Mouse (Mus musculus): ENCODE results near the gene L3mbtl3. TPM values are rescaled to one million over a fixed set of nuclear protein-coding genes. Genes with fewer than 3 reads are reported as not detected.
A peak's percentile ranks its signal among the peaks of the same experiment; 100 is the strongest.

L3mbtl3 gene
- polyA plus RNA-seq, 1 experiment from 2014 or later, result 18.0 TPM

- Histone ChIP-seq H3K4me3 (ENCODE audit: low read depth, low read length) (no peak overlapping the region), H3K4me1 (ENCODE audit: control insufficient read depth, insufficient read depth, low read length) (peaks cover 4% of the 10 kb centered on the region), H3K36me3 (ENCODE audit: control insufficient read depth, insufficient read depth, low read length) (peaks cover 39% of the 10 kb centered on the region), H3K27ac (ENCODE audit: low read depth, low read length) (no peak overlapping the region), H3K4me2 (ENCODE audit: low read length) (no peak overlapping the region), H3K9me3 (replicated peaks; ENCODE audit: control insufficient read depth, low read length) (no peaks in the 10 kb centered on the region), H3K9ac (ENCODE audit: low read length) (no peak overlapping the region), H3K27me3 (replicated peaks; ENCODE audit: control insufficient read depth, insufficient read depth, low read length) (no peaks in the 10 kb centered on the region)
- ATAC-seq, result peak; percentile 91
- DNase-seq (ENCODE audit: low spot score), result peak; percentile 72
- WGBS, result 11% methylated on average over 17 of the region's 17 CpGs
Measured at GRCm38 (mm10) chr10:26327691-26328542, 47.9 kb downstream of the L3mbtl3 start.

- no peak overlapping the region for H3K9ac ChIP-seq (ENCODE audit: low read length)
- H3K36me3 ChIP-seq (ENCODE audit: control insufficient read depth, insufficient read depth, low read length), result peaks cover 40% of the 10 kb centered on the region
- no peaks in the 10 kb centered on the region for H3K27me3 ChIP-seq (replicated peaks; ENCODE audit: control insufficient read depth, insufficient read depth, low read length)
- peak; percentile 38; the same call in 1 of the 2 replicates for ATAC-seq
- no peak overlapping the region for H3K27ac ChIP-seq (ENCODE audit: low read depth, low read length)
- no peak for DNase-seq (ENCODE audit: low spot score)
- H3K4me1 ChIP-seq (ENCODE audit: control insufficient read depth, insufficient read depth, low read length), result peaks cover 4% of the 10 kb centered on the region
- 46% methylated on average over 5 of the region's 5 CpGs for WGBS
- H3K4me3 ChIP-seq (ENCODE audit: low read depth, low read length), result no peak overlapping the region
- H3K4me2 ChIP-seq (ENCODE audit: low read length), result no peak overlapping the region
- no peaks in the 10 kb centered on the region for H3K9me3 ChIP-seq (replicated peaks; ENCODE audit: control insufficient read depth, low read length)
Measured at GRCm38 (mm10) chr10:26327291-26327690, 48.5 kb downstream of the L3mbtl3 start.

GRCm38 (mm10) chr10:26325320-26325719, 50.5 kb downstream of the L3mbtl3 start:
- no peak for ATAC-seq
- H3K36me3 ChIP-seq (ENCODE audit: control insufficient read depth, insufficient read depth, low read length), result peaks cover 35% of the 10 kb centered on the region; the same call in 1 of the 2 replicates
- peaks cover 4% of the 10 kb centered on the region for H3K4me1 ChIP-seq (ENCODE audit: control insufficient read depth, insufficient read depth, low read length)
- H3K4me2 ChIP-seq (ENCODE audit: low read length), result no peak overlapping the region
- 91% methylated on average over 2 of the region's 2 CpGs for WGBS
- H3K27me3 ChIP-seq (replicated peaks; ENCODE audit: control insufficient read depth, insufficient read depth, low read length), result no peaks in the 10 kb centered on the region
- H3K9me3 ChIP-seq (replicated peaks; ENCODE audit: control insufficient read depth, low read length), result no peaks in the 10 kb centered on the region
- DNase-seq (ENCODE audit: low spot score), result no peak
- no peak overlapping the region for H3K9ac ChIP-seq (ENCODE audit: low read length)
- H3K27ac ChIP-seq (ENCODE audit: low read depth, low read length), result no peak overlapping the region
- no peak overlapping the region for H3K4me3 ChIP-seq (ENCODE audit: low read depth, low read length)

- no peak overlapping the region for H3K4me2 ChIP-seq (ENCODE audit: low read length)
- no peak for ATAC-seq
- WGBS, result 83% methylated on average over 7 of the region's 7 CpGs
- H3K27me3 ChIP-seq (replicated peaks; ENCODE audit: control insufficient read depth, insufficient read depth, low read length), result no peaks in the 10 kb centered on the region
- DNase-seq (ENCODE audit: low spot score), result no peak
- no peak overlapping the region for H3K9ac ChIP-seq (ENCODE audit: low read length)
- H3K4me3 ChIP-seq (ENCODE audit: low read depth, low read length), result no peak overlapping the region
- H3K27ac ChIP-seq (ENCODE audit: low read depth, low read length), result no peak overlapping the region
- H3K36me3 ChIP-seq (ENCODE audit: control insufficient read depth, insufficient read depth, low read length), result peaks cover 45% of the 10 kb centered on the region; the same call in 1 of the 2 replicates
- no peaks in the 10 kb centered on the region for H3K9me3 ChIP-seq (replicated peaks; ENCODE audit: control insufficient read depth, low read length)
- H3K4me1 ChIP-seq (ENCODE audit: control insufficient read depth, insufficient read depth, low read length), result no peaks in the 10 kb centered on the region; the same call in 1 of the 2 replicates
Measured at GRCm38 (mm10) chr10:26322344-26323051, 53.3 kb downstream of the L3mbtl3 start.

GRCm38 (mm10) chr10:26320679-26321078, 55.1 kb downstream of the L3mbtl3 start:
- no peaks in the 10 kb centered on the region for H3K27me3 ChIP-seq (replicated peaks; ENCODE audit: control insufficient read depth, insufficient read depth, low read length)
- no peaks in the 10 kb centered on the region for H3K9me3 ChIP-seq (replicated peaks; ENCODE audit: control insufficient read depth, low read length)
- DNase-seq (ENCODE audit: low spot score), result no peak
- no peak for ATAC-seq
- 87% methylated on average over 4 of the region's 4 CpGs for WGBS
- H3K4me3 ChIP-seq (ENCODE audit: low read depth, low read length), result no peak overlapping the region
- no peak overlapping the region for H3K9ac ChIP-seq (ENCODE audit: low read length)
- H3K4me1 ChIP-seq (ENCODE audit: control insufficient read depth, insufficient read depth, low read length), result no peaks in the 10 kb centered on the region
- H3K4me2 ChIP-seq (ENCODE audit: low read length), result no peak overlapping the region
- no peak overlapping the region for H3K27ac ChIP-seq (ENCODE audit: low read depth, low read length)
- peaks cover 44% of the 10 kb centered on the region; the same call in 1 of the 2 replicates for H3K36me3 ChIP-seq (ENCODE audit: control insufficient read depth, insufficient read depth, low read length)

- DNase-seq (ENCODE audit: low spot score) (peak; percentile 8), ATAC-seq (no peak)
- Histone ChIP-seq H3K9ac (ENCODE audit: low read length) (no peak overlapping the region), H3K9me3 (replicated peaks; ENCODE audit: control insufficient read depth, low read length) (no peaks in the 10 kb centered on the region), H3K4me1 (ENCODE audit: control insufficient read depth, insufficient read depth, low read length) (no peaks in the 10 kb centered on the region), H3K27ac (ENCODE audit: low read depth, low read length) (no peak overlapping the region), H3K4me3 (ENCODE audit: low read depth, low read length) (no peak overlapping the region), H3K4me2 (ENCODE audit: low read length) (no peak overlapping the region), H3K27me3 (replicated peaks; ENCODE audit: control insufficient read depth, insufficient read depth, low read length) (no peaks in the 10 kb centered on the region), H3K36me3 (ENCODE audit: control insufficient read depth, insufficient read depth, low read length) (peaks cover 69% of the 10 kb centered on the region)
- 84% methylated on average over 15 of the region's 15 CpGs for WGBS
Measured at GRCm38 (mm10) chr10:26314327-26314726, 61.4 kb downstream of the L3mbtl3 start.

GRCm38 (mm10) chr10:26303485-26303884, 72.3 kb downstream of the L3mbtl3 start:
- H3K4me2 ChIP-seq (ENCODE audit: low read length), result no peak overlapping the region
- H3K36me3 ChIP-seq (ENCODE audit: control insufficient read depth, insufficient read depth, low read length), result peaks cover 25% of the 10 kb centered on the region
- no peak overlapping the region for H3K27ac ChIP-seq (ENCODE audit: low read depth, low read length)
- no peaks in the 10 kb centered on the region for H3K4me1 ChIP-seq (ENCODE audit: control insufficient read depth, insufficient read depth, low read length)
- H3K4me3 ChIP-seq (ENCODE audit: low read depth, low read length), result no peak overlapping the region
- no peak for ATAC-seq
- no peaks in the 10 kb centered on the region for H3K9me3 ChIP-seq (replicated peaks; ENCODE audit: control insufficient read depth, low read length)
- WGBS, result 89% methylated on average over 6 of the region's 6 CpGs
- H3K9ac ChIP-seq (ENCODE audit: low read length), result no peak overlapping the region
- H3K27me3 ChIP-seq (replicated peaks; ENCODE audit: control insufficient read depth, insufficient read depth, low read length), result no peaks in the 10 kb centered on the region
- DNase-seq (ENCODE audit: low spot score), result no peak

- H3K27me3 ChIP-seq (replicated peaks; ENCODE audit: control insufficient read depth, insufficient read depth, low read length), result no peaks in the 10 kb centered on the region
- H3K4me2 ChIP-seq (ENCODE audit: low read length), result no peak overlapping the region
- no peaks in the 10 kb centered on the region for H3K9me3 ChIP-seq (replicated peaks; ENCODE audit: control insufficient read depth, low read length)
- H3K36me3 ChIP-seq (ENCODE audit: control insufficient read depth, insufficient read depth, low read length), result peaks cover 18% of the 10 kb centered on the region
- H3K9ac ChIP-seq (ENCODE audit: low read length), result no peak overlapping the region
- H3K4me1 ChIP-seq (ENCODE audit: control insufficient read depth, insufficient read depth, low read length), result no peaks in the 10 kb centered on the region
- WGBS, result 92% methylated on average over 4 of the region's 4 CpGs
- ATAC-seq (no peak), DNase-seq (ENCODE audit: low spot score) (no peak)
- no peak overlapping the region for H3K4me3 ChIP-seq (ENCODE audit: low read depth, low read length)
- no peak overlapping the region for H3K27ac ChIP-seq (ENCODE audit: low read depth, low read length)
Measured at GRCm38 (mm10) chr10:26302336-26302735, 73.4 kb downstream of the L3mbtl3 start.

- Histone ChIP-seq H3K4me1 (ENCODE audit: control insufficient read depth, insufficient read depth, low read length) (no peaks in the 10 kb centered on the region), H3K9me3 (replicated peaks; ENCODE audit: control insufficient read depth, low read length) (no peaks in the 10 kb centered on the region), H3K36me3 (ENCODE audit: control insufficient read depth, insufficient read depth, low read length) (peaks cover 25% of the 10 kb centered on the region), H3K27ac (ENCODE audit: low read depth, low read length) (no peak overlapping the region), H3K27me3 (replicated peaks; ENCODE audit: control insufficient read depth, insufficient read depth, low read length) (no peaks in the 10 kb centered on the region), H3K9ac (ENCODE audit: low read length) (no peak overlapping the region), H3K4me3 (ENCODE audit: low read depth, low read length) (no peak overlapping the region), H3K4me2 (ENCODE audit: low read length) (no peak overlapping the region)
- WGBS, result 84% methylated on average over 7 of the region's 7 CpGs
- 0 out of 2 replicates have a peak, but pooled peaks have one; percentile 34 for ATAC-seq
- no peak for DNase-seq (ENCODE audit: low spot score)
Measured at GRCm38 (mm10) chr10:26297626-26298025, 78.1 kb downstream of the L3mbtl3 start.
